Mouse (Mus musculus) inflammation-experienced regulatory T-cells, adult 6 months (primary cell): ENCODE results near the gene Slc25a43. TPM values are rescaled to one million over a fixed set of nuclear protein-coding genes. Genes with fewer than 3 reads are reported as not detected.
"Not testable (repeated sequence)": the region's sequence is repeated elsewhere in the genome, so short reads cannot be mapped to it uniquely, and the experiment has no call there.

Experiments
- ATAC-seq: one replicate; pipeline ENCODE4 v1.8.0; 2017
- polyA plus RNA-seq, 3 experiments: library from polyadenylated mRNA; unstranded; fragments of 100-300 nt; shearing (Covaris generic); gene quantifications; one replicate each; pipeline ENCODE4 v1.2.1; 2017

The Slc25a43 gene
- polyA plus RNA-seq, 3 experiments from 2014 or later: 0.47 to 0.50 TPM; not detected in 1

DNA sequence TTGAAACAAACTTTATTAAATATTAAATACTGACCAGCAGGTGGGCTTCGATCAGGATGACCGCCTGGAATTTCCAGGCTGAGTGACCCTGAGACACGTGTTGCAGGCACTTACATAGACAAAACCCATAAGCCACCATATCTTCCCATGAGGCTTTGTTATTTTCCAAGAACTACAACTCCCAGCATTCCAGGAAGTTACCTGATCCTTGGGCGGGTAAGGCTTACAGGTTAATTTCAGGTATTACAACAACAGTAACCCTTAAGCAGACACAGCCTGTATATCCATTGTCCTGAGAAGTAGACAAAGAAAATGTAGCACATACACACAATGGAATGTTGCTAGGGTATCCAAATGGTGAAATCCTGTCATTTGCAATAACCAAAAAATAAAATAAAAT is 45.9 kb downstream of the Slc25a43 start:
- ATAC-seq: no peak

GRCm38 (mm10) chrX:36794571-36794970 is 51.1 kb downstream of the Slc25a43 start:
- ATAC-seq: no peak

DNA sequence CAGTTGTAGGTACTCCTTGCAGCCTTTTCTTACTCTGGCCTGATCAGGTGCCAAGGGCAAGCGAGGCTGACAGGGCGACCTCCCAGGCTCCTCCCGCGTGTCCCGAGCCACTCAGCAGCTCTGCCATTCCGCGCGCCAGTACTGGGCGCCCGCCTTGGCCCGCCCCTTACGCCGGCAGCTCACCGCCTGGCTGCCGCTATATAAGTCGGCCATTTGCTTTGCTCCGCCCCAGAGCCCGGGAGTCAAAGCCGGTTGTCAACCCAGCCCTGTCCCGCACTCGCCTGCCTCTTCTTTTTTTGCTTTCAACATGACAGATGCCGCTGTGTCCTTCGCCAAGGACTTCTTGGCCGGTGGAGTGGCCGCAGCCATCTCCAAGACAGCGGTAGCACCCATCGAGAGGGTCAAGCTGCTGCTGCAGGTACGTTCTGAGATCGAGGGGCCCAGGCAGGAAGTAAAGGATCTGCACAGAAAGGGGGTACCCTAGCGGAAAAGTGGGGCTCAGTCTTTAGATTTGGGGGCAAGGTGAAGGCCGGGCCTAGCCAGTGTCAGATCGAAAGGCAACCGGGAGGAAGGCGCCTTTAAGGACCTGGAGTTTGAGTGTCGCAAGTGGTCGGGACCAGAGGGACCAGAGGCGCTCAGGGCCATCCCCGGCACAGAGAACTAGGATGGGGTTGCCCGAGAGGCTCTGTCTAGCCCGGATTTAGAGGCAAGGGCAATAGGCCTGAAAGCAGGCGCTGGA is 52.1 kb downstream of the Slc25a43 start, which contains the start of gene Slc25a5:
Gene Slc25a5, plus strand, starts transcription at position 228 of the 739 bp plus-strand sequence.
- peak; percentile 92 for ATAC-seq

GRCm38 (mm10) chrX:36796163-36796581 is 52.7 kb downstream of the Slc25a43 start:
- ATAC-seq: peak; percentile 47

DNA sequence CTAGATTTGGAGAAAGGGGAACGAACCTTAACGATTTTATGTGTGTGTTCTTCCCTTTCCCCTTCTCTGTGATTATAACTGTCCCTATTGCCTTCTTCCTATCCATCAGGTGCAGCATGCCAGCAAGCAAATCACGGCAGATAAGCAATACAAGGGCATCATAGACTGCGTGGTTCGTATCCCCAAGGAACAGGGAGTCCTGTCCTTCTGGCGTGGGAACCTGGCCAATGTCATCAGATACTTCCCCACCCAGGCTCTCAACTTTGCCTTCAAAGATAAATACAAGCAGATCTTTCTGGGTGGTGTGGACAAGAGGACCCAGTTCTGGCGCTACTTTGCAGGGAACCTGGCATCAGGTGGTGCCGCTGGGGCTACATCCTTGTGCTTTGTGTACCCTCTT is 53.3 kb downstream of the Slc25a43 start:
- not testable (repeated sequence) for ATAC-seq

GRCm38 (mm10) chrX:36799131-36799879 is 55.8 kb downstream of the Slc25a43 start:
- no peak for ATAC-seq

DNA sequence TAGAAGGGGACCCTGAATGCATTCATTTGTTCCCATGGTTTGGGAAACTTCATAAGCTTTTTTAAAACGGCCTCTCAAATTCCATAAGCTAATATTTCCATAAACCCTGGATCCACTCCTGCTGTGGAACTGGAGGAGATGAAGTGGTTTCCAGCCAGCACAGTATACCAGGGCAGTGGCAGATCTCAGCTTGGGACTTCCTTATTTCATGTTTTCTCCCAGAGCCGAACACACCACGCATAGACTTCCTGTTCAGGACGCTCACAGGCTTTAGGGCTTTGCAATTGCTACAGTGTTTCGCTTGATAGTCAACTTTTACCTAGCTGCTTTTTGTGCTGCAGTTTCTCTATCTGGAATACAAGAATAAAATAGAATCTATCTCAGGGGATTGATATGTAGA is 59.7 kb downstream of the Slc25a43 start:
- ATAC-seq: no peak

DNA sequence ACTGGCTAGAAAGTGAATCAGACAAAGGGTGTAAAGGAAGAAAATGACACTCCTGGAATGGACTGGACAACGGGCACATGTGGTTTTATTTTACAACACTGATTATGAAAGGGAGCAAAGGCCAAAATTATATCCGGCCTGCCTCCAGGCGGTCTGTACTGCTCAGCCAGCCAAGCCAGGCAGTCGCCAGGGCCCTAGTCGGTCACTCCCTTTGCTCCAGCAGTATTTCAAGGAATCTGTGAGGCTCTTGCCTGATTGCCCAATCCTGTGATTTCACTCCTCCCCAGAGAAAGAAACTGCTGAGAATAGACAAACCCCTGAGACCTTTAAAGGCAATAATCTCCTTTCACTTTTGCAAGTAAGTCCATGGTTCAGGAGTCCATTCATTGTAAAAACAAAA is 60.7 kb downstream of the Slc25a43 start:
- no peak for ATAC-seq

DNA sequence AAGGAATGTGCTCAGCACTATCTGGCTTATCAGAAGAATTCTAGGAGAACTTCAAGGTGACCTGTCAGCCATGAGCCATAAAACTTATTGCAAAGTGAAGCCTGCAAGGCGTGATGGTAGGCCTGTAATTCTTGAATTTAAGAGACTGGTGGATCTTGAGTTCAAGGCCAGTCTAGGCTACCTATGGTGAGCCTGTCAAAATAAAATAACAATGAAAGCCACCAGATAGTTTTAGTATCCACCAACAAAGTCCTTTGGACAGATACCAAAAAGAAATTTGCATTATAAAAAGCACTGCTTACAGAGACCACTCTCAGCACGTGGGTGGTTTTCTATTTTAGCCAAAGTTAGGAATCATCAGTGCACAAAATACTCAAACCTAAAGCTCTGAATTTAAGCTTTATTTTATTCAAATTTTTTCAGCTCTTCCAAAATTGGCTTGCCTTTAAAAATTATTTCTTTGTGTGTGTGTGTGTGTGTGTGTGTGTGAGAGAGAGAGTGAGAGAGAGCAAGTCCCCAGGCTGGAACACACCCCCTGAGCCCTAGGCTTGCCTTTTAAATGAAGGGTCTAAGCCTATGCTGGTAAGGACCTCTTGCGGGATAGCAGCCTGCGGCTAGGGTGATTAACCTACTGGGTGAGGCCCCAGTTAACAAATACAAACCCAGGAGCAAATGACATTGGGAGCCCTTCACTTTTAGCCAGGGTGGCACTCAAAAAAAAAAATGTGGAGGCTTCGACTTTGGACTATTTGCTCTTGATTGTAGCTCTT is 62.2 kb downstream of the Slc25a43 start:
- ATAC-seq: no peak

DNA sequence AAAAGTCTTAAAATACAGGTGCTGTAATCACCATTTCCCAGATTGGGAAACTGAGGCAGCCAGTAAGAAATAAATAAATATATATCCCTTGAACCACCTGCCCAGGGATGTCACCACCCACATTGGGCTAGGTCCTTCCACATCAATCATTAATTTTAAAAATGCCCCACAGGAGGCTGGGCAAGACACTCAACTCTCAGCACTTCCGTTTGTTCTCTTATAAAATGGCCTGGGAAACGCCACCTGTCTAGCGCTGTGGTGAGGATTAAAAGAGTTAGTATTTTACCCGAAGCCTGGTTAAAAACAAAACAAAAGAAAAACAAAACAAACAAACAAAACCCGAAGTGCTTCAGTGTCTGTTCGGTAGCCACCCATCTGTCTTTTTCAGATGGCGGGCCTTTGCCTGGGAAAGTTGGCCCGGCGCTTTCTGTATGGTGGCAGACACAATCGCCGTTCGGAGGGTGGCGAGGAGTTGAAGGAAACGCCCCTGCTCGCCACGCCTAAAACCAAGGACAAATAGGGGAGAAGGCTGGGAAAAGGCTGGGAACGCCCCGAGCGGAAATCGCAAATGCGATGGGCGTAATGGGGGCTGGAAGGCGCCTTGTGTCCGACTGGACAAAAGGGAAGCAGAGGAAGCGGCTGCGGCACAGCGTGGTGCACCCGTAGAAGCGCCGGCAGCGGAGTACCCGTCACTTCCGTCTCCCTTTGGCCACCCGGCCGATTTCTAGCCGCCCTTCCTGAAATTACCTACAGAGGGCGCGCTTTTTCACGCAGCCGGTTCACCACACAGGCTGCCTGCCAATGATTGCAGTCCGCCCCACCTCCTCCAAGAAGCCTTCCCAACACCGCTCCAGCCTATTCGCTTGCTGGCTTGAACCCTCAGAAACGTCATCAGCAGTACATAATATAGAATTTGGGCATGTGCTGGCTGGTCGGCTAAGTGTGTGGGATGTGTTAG is 64.2 kb downstream of the Slc25a43 start:
- ATAC-seq: peak; percentile 92

- ATAC-seq: no peak
These were observed 64.8 kb downstream of the Slc25a43 start for GRCm38 (mm10) chrX:36808318-36808683.

DNA sequence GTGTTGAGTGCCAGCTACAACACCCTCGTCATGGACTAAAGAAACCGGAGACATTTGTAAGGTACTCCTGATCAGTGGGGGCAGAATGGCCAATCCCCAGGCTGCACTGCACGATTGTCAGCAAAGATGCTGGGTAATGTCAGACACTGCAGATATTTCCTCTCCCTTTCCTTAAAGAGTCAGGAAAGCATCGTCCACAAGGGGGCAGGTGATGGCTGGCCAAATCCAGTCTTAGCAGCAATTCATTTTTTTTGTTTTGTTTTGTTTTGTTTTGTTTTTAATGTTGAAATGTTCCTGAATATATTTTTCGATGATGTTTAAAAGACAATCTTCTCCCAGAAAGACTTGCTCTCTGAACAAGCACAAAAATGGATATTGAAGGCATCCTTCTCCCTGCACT is 67.9 kb downstream of the Slc25a43 start:
- no peak for ATAC-seq

GRCm38 (mm10) chrX:36814161-36814836 is 70.8 kb downstream of the Slc25a43 start:
- ATAC-seq: no peak

GRCm38 (mm10) chrX:36815022-36815421 is 71.6 kb downstream of the Slc25a43 start:
- ATAC-seq: no peak

DNA sequence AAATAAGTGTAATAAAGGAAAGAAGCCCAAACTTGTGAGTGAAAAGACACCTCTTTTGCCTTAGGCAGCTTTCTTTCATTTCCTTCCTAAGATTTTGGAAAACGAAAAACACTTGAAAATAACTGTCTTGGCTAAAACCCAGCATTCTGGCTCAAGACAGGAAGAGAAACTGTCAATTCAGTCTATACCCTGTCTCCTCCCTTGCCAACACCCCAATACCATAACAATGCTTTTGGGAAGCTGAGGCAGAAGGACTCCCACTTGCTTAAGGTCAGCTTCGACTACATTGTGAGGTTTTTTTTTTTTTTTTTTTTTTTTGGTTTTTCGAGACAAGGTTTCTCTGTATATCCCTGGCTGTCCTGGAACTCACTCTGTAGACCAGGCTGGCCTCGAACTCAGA is 72.0 kb downstream of the Slc25a43 start:
- ATAC-seq: no peak

DNA sequence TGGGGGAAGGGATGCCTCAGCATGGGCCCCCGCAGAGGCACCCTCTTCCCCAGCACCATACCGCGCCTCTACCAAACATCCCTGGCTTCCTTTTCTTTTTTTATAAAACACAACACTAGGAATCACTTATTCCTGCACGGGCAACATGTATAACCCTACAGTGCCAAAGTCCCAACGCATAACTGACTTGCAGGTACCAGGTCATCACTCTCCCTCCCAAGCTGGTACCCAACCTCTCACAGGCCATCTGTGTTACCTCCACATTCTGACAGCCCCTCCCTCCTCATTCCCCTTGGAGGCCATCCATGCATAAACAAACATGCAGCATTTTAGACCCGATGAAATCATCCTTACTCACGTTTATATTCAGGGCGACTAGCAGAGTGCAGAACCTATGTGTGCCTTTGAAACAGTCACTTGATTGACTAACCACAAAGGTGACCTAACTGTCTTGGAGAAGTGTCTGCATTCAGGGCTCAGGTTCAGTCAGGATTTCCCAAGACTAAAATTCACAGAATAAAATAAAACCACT is 73.0 kb downstream of the Slc25a43 start:
- ATAC-seq: no peak

- ATAC-seq: no peak
These were observed 73.5 kb downstream of the Slc25a43 start for GRCm38 (mm10) chrX:36816953-36817441.

GRCm38 (mm10) chrX:36819575-36819974 is 76.1 kb downstream of the Slc25a43 start:
- no peak for ATAC-seq

DNA sequence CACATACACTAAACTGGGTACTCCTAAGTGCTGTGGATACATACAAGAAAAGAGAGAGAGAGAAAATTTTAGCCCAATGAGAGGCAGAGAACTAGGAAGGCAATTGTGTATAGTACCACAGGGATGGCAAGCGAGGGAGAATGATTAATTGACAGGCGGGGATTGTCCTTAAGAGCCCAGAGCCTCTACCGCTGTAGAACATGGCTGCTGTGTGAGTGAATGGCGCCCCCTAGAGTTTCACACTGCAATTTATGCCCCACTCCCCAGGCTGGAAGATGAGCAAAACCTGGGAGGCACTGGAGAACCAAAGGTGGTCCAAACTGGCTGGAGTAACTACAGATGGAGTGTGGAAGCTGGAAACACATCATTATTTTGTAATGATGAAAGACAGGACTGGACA is 76.7 kb downstream of the Slc25a43 start:
- peak; percentile 54 for ATAC-seq

- no peak for ATAC-seq
These were observed 80.7 kb downstream of the Slc25a43 start for GRCm38 (mm10) chrX:36823932-36824711.
